Mouse (Mus musculus): ENCODE results near the gene Bmi1. TPM values are rescaled to one million over a fixed set of nuclear protein-coding genes. Genes with fewer than 3 reads are reported as not detected.

Bmi1 gene
- polyA plus RNA-seq (2015; fragmentation: Nextera tagmentation; extraction: Ambion mirVana) = 6.0 and 7.0 TPM in 2 replicates

DNA sequence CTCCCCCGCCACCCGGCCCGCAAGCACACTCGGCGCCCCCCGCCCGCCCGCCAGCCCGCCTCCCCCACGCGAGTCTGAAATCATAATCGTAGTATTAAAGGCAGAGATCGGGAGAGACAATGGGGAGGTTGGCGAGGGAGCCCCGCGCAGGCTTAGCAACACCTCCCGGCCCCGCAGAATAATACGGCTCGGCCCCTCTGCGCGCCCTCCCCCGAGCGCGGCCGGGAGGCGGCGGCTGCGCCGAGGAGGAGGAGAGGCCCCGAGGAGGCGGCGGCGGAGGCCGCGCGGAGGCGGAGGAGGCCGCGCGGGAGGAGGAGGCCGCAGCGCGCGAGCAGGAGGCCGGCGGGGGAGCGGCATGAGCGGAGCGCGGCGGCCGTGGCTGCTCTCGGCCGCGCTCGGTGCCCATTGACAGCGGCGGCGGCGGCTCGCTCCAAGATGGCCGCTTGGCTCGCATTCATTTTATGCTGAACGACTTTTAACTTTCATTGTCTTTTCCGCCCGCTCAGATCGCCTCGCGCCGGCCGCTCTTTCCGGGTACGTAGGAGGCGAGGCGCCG, at the start of gene Bmi1:
Gene Bmi1, plus strand, starts transcription at position 83 of the 556 bp plus-strand sequence.

DNA sequence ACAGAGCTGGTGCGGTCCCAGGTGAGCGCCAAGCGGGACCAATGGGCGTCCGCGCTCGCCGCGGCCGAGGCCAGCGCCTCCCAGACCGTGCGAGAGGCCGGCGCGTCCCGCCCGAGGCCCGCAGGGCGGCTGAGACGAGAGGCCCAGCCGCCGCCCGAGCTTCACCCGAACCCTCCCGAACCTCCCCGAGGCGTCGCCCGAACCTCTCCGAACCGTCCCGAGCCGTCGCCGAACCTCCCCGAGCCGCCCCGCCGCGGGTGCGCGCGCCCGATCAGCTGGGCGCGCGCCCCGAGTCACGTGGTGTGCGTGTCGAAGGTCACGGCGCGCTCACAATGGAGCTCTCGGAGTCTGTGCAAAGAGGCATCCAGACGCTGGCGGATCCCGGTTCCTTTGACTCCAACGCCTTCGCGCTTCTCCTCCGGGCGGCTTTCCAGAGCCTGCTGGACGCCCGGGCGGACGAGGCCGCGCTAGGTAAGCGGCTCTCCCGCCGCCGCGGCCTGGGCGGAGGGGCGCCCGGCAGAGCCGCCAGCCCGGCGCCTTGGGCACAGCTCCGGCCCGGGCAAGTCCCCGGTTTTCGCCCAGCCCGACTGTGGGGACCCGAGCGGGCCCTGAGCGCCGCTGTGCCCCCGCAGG, 4.6 kb upstream of the Bmi1 start, which contains the start of gene Commd3:
Gene Commd3, plus strand, starts transcription at position 252 of the 633 bp plus-strand sequence.

DNA sequence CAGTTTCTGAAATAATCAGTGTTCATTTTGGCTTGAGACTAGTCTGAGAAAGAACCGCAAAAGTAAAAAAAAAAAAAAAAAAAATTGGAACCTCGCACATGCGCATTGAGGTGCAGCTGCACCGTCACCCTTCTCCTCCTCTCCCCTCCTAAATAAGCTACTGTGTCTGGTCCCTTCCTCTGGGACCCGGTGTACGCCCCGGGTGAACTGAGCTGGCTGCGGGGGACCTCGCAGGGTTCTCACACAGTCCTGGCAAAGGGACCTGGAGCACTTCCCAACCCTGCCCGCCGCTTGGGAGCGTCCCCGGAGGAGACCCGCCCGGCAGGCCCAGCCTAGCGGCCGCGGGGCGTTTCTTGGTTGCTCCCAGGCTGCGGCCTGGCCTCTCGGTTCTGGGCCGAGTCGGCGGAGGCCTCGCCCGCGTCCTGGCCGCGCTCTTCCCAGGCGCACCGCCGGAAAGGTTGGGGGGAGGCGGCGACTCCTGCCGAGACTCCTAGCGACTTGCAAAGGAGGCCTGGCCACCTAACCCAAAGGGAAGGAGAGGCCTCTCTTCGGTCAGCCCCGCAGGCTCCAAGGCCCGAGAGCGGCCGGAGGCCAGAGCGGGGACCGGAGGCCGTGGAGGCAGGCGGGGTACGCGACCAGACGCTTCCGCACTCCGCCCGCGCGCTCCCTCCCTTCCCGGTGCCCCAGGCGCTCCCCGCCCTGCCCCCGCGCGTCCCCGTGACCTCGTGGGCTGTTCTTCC, 17.2 kb downstream of the Bmi1 start, which contains the start of gene Spag6:
Gene Spag6, plus strand, starts transcription at position 162 of the 740 bp plus-strand sequence.

Other genes starting within 250 kb of the Bmi1 start
- 212 and 244 TPM in 2 replicates for gene Commd3, start 4.6 kb upstream of the Bmi1 start, polyA plus RNA-seq (2015; fragmentation: Nextera tagmentation; extraction: Ambion mirVana)
- gene Spag6, start 17.0 kb downstream of the Bmi1 start, polyA plus RNA-seq (2015; fragmentation: Nextera tagmentation; extraction: Ambion mirVana) = 0.21 and 0.55 TPM in 2 replicates

All from skeletal muscle tissue, postnatal 0 days (tissue).